Mouse (Mus musculus) MEL (cell line): ENCODE results near the gene Mrpl17. TPM values are rescaled to one million over a fixed set of nuclear protein-coding genes. Genes with fewer than 3 reads are reported as not detected.

Experiments
- DNase-seq: peaks from one replicate; pipeline ENCODE4 v3.0.0; 2011; ENCODE audit warnings: low read depth, low spot score
- H3K27ac ChIP-seq: 2 replicates; pipeline ENCODE4 v1.5.1; 2012; ENCODE audit warnings: low read depth, mild to moderate bottlenecking, control low read depth, low read length, moderate library complexity; ENCODE audit not compliant: control insufficient read depth
- H3K27me3 ChIP-seq, 2 experiments: fragments of 150-350 bp in 1 of 2; sonication (generic) in 1 of 2; 2 replicates each; pipeline ENCODE4 v1.6.1; 2012; ENCODE audit warnings: low read length in 2 of 2, mild to moderate bottlenecking in 2 of 2, improper control_type of control experiment in 1 of 2, moderate library complexity in 1 of 2; ENCODE audit not compliant: insufficient read depth in 2 of 2, control insufficient read depth in 1 of 2
- H3K36me3 ChIP-seq, 2 experiments: 2 replicates each; pipeline ENCODE4 v1.6.1; 2012 to 2014; ENCODE audit warnings: low read length in 2 of 2, improper control_type of control experiment in 1 of 2, inconsistent platforms in 1 of 2, mild to moderate bottlenecking in 1 of 2; ENCODE audit not compliant: insufficient read depth in 2 of 2, control insufficient read depth in 1 of 2
- H3K4me1 ChIP-seq, 2 experiments: fragments of 150-350 bp in 1 of 2; sonication (generic) in 1 of 2; 2 replicates each; pipeline ENCODE4 v1.6.1; 2012; ENCODE audit warnings: low read length in 2 of 2, improper control_type of control experiment in 1 of 2, mild to moderate bottlenecking in 1 of 2; ENCODE audit not compliant: insufficient read depth in 2 of 2, control insufficient read depth in 1 of 2
- H3K4me3 ChIP-seq, 2 experiments: fragments of 150-350 bp in 1 of 2; sonication (generic) in 1 of 2; 2 replicates each; pipeline ENCODE4 v1.5.1; 2012; ENCODE audit warnings: low read depth in 2 of 2, low read length in 2 of 2, mild to moderate bottlenecking in 2 of 2, moderate library complexity in 2 of 2, control low read depth in 1 of 2, improper control_type of control experiment in 1 of 2; ENCODE audit not compliant: control insufficient read depth in 1 of 2, insufficient read depth in 1 of 2
- H3K79me2 ChIP-seq: 2 replicates; pipeline ENCODE4 v1.6.1; 2012; ENCODE audit warnings: mild to moderate bottlenecking, low read length, moderate library complexity; ENCODE audit not compliant: control insufficient read depth, poor library complexity, insufficient read depth
- H3K9ac ChIP-seq: 2 replicates; pipeline ENCODE4 v1.6.1; 2012; ENCODE audit warnings: low read depth, mild to moderate bottlenecking, control low read depth, low read length, moderate library complexity; ENCODE audit not compliant: control insufficient read depth, poor library complexity, severe bottlenecking
- H3K9me3 ChIP-seq: fragments of 150-350 bp; sonication (generic); replicated peaks from 2 replicates; pipeline ENCODE4 v1.6.1; 2012; ENCODE audit warnings: mild to moderate bottlenecking, low read length, improper control_type of control experiment, moderate library complexity; ENCODE audit not compliant: insufficient read depth
- CHD2 ChIP-seq: IDR thresholded peaks from 2 replicates; pipeline ENCODE4 v1.6.1; 2011; ENCODE audit warnings: low read length, improper control_type of control experiment
- CTCF ChIP-seq, 3 experiments: IDR thresholded peaks in 2 of 3; conservative IDR thresholded peaks in 1 of 3; 2 replicates each; pipeline ENCODE4 v1.5.1; 2011 to 2012; ENCODE audit warnings: low read length in 3 of 3, low read depth in 2 of 3, mild to moderate bottlenecking in 2 of 3, improper control_type of control experiment in 1 of 3, inconsistent platforms in 1 of 3, mixed read lengths in 1 of 3, moderate library complexity in 1 of 3; ENCODE audit not compliant: control insufficient read depth in 1 of 3, insufficient read depth in 1 of 3, poor library complexity in 1 of 3, severe bottlenecking in 1 of 3
- E2F4 ChIP-seq: IDR thresholded peaks from 2 replicates; pipeline ENCODE4 v1.6.1; 2011; ENCODE audit warnings: low read depth, low read length, improper control_type of control experiment, borderline replicate concordance
- ELF1 ChIP-seq: IDR thresholded peaks from 2 replicates; pipeline ENCODE4 v1.6.1; 2014; ENCODE audit warnings: low read depth, mild to moderate bottlenecking, inconsistent platforms, low read length, improper control_type of control experiment, moderate library complexity
- EP300 ChIP-seq, 2 experiments: IDR thresholded peaks; 2 replicates each; pipeline ENCODE4 v1.6.1; 2011; ENCODE audit warnings: improper control_type of control experiment in 2 of 2, low read length in 2 of 2, low read depth in 1 of 2, mild to moderate bottlenecking in 1 of 2
- ETS1 ChIP-seq: IDR thresholded peaks from 2 replicates; pipeline ENCODE4 v1.6.1; 2012; ENCODE audit warnings: low read depth, mild to moderate bottlenecking, inconsistent platforms, low read length, improper control_type of control experiment, moderate library complexity
- GATA1 ChIP-seq: IDR thresholded peaks from 2 replicates; pipeline ENCODE4 v1.6.1; 2011; ENCODE audit warnings: low read depth, low read length, improper control_type of control experiment
- HCFC1 ChIP-seq: IDR thresholded peaks from 2 replicates; pipeline ENCODE4 v1.6.1; 2012; ENCODE audit warnings: low read depth, mild to moderate bottlenecking, inconsistent platforms, low read length, improper control_type of control experiment, moderate library complexity
- MEF2A ChIP-seq: IDR thresholded peaks from 2 replicates; pipeline ENCODE4 v1.6.1; 2014; ENCODE audit warnings: low read depth, mild to moderate bottlenecking, inconsistent platforms, low read length, improper control_type of control experiment; ENCODE audit not compliant: poor library complexity, insufficient replicate concordance, severe bottlenecking; ENCODE audit errors: extremely low read depth
- MXI1 ChIP-seq: IDR thresholded peaks from 2 replicates; pipeline ENCODE4 v1.6.1; 2011; ENCODE audit warnings: mild to moderate bottlenecking, low read depth, low read length, improper control_type of control experiment
- MYC ChIP-seq: IDR thresholded peaks from 2 replicates; pipeline ENCODE4 v1.6.1; 2011; ENCODE audit warnings: low read depth, mild to moderate bottlenecking, low read length, improper control_type of control experiment, moderate library complexity
- POLR2AphosphoS5 ChIP-seq: IDR thresholded peaks from 2 replicates; pipeline ENCODE4 v1.6.1; 2012; ENCODE audit warnings: low read depth, borderline replicate concordance, mild to moderate bottlenecking, inconsistent platforms, low read length, moderate library complexity, mixed read lengths
- SMC3 ChIP-seq: IDR thresholded peaks from 2 replicates; pipeline ENCODE4 v1.6.1; 2011; ENCODE audit warnings: low read depth, low read length, improper control_type of control experiment
- TAL1 ChIP-seq: IDR thresholded peaks from 2 replicates; pipeline ENCODE4 v1.6.1; 2012; ENCODE audit warnings: mild to moderate bottlenecking, inconsistent platforms, low read length, moderate library complexity, mixed read lengths
- TBP ChIP-seq: IDR thresholded peaks from 2 replicates; pipeline ENCODE4 v1.8.0; 2011; ENCODE audit warnings: low read depth, low read length, improper control_type of control experiment
- UBTF ChIP-seq: IDR thresholded peaks from 2 replicates; pipeline ENCODE4 v1.6.1; 2012; ENCODE audit warnings: low read depth, mild to moderate bottlenecking, inconsistent platforms, low read length, improper control_type of control experiment, moderate library complexity, borderline replicate concordance; ENCODE audit not compliant: insufficient read depth
- USF1 ChIP-seq: IDR thresholded peaks from 2 replicates; pipeline ENCODE4 v1.6.1; 2014; ENCODE audit warnings: low read depth, mild to moderate bottlenecking, inconsistent platforms, low read length, improper control_type of control experiment, moderate library complexity
- ZC3H11A ChIP-seq: IDR thresholded peaks from 2 replicates; pipeline ENCODE4 v1.6.1; 2012; ENCODE audit warnings: low read depth, mild to moderate bottlenecking, inconsistent platforms, low read length, improper control_type of control experiment
- ZKSCAN1 ChIP-seq: IDR thresholded peaks from 2 replicates; pipeline ENCODE4 v1.6.1; 2012; ENCODE audit warnings: low read depth, mild to moderate bottlenecking, inconsistent platforms, low read length, improper control_type of control experiment, moderate library complexity
- ZMIZ1 ChIP-seq: IDR thresholded peaks from 2 replicates; pipeline ENCODE4 v1.6.1; 2012; ENCODE audit warnings: low read depth, mild to moderate bottlenecking, inconsistent platforms, low read length, improper control_type of control experiment, moderate library complexity
- ZNF384 ChIP-seq: IDR thresholded peaks from 2 replicates; pipeline ENCODE4 v1.6.1; 2012; ENCODE audit warnings: low read depth, mild to moderate bottlenecking, inconsistent platforms, low read length, improper control_type of control experiment
- polyA plus RNA-seq, 2 experiments: library from polyadenylated mRNA; stranded (reverse) in 1 of 2; unstranded in 1 of 2; fragments of >175 nt in 1 of 2; fragments of >200 nt in 1 of 2; gene quantifications; 2 replicates each; pipeline versions ENCODE4 v1.2.1 to v1.2.4; 2012; ENCODE audit warnings: low replicate concordance in 2 of 2, low read depth in 1 of 2; ENCODE audit not compliant: insufficient read length in 2 of 2, insufficient read depth in 1 of 2, missing spikeins in 1 of 2
- total RNA-seq: library from RNA; depleted of rRNA; stranded (reverse); fragments of 300-350 nt; gene quantifications from 2 replicates; pipeline ENCODE4 v1.2.3, GENCODE M21; 2012

Gene Mrpl17
- total and polyA plus RNA-seq, 3 experiments: 196 to 230 TPM; not detected in 1

- no peak overlapping the region for H3K4me3 ChIP-seq
- no peaks in the 10 kb centered on the region for H3K79me2 ChIP-seq
- no peak overlapping the region for H3K9ac ChIP-seq
- H3K9me3 ChIP-seq: no peaks in the 10 kb centered on the region
- peaks cover 8% of the 10 kb centered on the region in 2 experiments for H3K27me3 ChIP-seq
- TF ChIP-seq CTCF (IDR thresholded peaks at IDR 0.05 in 2 of 3, conservative IDR thresholded peaks at IDR 0.05 in 1 of 3; ENCODE audit: control insufficient read depth in 1 of 3, insufficient read depth in 1 of 3, low read depth in 2 of 3, low read length in 3 of 3, poor library complexity in 1 of 3, severe bottlenecking in 1 of 3) (no peak), HCFC1 (no peak), MEF2A (no peak), ZKSCAN1 (no peak), SMC3 (no peak), USF1 (no peak), UBTF (no peak), E2F4 (no peak), ZNF384 (no peak), ZC3H11A (no peak), ELF1 (no peak), ZMIZ1 (no peak), CHD2 (no peak), TAL1 (no peak), EP300 (IDR thresholded peaks at IDR 0.05; ENCODE audit: low read depth in 1 of 2, low read length in 2 of 2) (no peak), POLR2AphosphoS5 (no peak), MXI1 (no peak), MYC (no peak), GATA1 (no peak)
- no peak for DNase-seq
- no peak overlapping the region for H3K27ac ChIP-seq
- no peaks in the 10 kb centered on the region for H3K36me3 ChIP-seq
- no peaks in the 10 kb centered on the region for H3K4me1 ChIP-seq
These were observed 8.1 kb downstream of the Mrpl17 start for GRCm38 (mm10) chr7:105802771-105803170.

- H3K27ac ChIP-seq: no peak overlapping the region
- H3K4me3 ChIP-seq: no peak overlapping the region
- H3K9ac ChIP-seq: no peak overlapping the region
- H3K27me3 ChIP-seq: peaks cover 8 to 10% of the 10 kb centered on the region in 2 experiments
- no peak for DNase-seq
- peak; percentile 95 for TF ChIP-seq TBP
- TF ChIP-seq ETS1: no peak
- no peaks in the 10 kb centered on the region for H3K4me1 ChIP-seq
- no peaks in the 10 kb centered on the region for H3K79me2 ChIP-seq
- H3K36me3 ChIP-seq: no peaks in the 10 kb centered on the region
- H3K9me3 ChIP-seq: no peaks in the 10 kb centered on the region
These were observed 8.6 kb downstream of the Mrpl17 start for GRCm38 (mm10) chr7:105802312-105802711.
